Mouse (Mus musculus): ENCODE data around the gene Cyp11a1.

DNA sequence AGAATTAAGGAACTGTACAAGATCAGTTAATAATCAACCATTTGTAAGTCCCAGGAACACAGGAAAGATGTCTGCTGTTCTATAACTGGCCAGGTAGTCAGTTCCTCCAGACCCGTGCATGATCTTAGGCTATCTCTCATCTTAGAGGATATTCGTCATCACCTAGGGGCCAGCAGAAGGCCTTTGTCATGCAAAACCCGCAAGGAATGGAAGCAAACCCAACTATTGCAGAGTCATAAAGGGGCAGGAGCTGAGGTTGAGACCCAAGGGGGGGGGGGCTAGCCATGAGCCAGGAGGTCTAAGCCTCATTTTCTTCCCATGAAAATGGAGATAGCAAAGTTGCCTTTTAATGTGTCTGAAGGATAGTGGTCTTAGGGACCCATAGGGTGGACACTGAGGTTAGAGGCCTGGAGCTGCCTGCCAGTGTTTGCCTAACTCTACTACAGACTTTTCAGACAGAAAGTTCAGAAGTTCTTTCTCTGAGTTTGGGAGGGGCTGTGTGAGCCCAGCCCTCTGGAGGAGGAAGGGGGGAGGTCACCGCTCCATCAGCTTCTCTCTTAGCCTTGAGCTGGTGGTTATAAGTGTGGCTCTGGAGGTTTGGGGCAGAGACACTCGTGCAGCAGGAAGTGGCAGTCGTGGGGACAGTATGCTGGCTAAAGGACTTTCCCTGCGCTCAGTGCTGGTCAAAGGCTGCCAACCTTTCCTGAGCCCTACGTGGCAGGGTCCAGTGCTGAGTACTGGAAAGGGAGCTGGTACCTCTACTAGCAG, 8.4 kb downstream of the Cyp11a1 start:
- no peak for TF ChIP-seq USF1 (IDR thresholded peaks at IDR 0.05; ENCODE audit: low read depth)
- no peak for TF ChIP-seq CTCF (IDR thresholded peaks at IDR 0.05; ENCODE audit: control insufficient read depth, insufficient read depth, insufficient read length)

Measured in C2C12 (cell line).